20 mouse cellular contexts compared by ENCODE assay signal in the genomic region with DNA sequence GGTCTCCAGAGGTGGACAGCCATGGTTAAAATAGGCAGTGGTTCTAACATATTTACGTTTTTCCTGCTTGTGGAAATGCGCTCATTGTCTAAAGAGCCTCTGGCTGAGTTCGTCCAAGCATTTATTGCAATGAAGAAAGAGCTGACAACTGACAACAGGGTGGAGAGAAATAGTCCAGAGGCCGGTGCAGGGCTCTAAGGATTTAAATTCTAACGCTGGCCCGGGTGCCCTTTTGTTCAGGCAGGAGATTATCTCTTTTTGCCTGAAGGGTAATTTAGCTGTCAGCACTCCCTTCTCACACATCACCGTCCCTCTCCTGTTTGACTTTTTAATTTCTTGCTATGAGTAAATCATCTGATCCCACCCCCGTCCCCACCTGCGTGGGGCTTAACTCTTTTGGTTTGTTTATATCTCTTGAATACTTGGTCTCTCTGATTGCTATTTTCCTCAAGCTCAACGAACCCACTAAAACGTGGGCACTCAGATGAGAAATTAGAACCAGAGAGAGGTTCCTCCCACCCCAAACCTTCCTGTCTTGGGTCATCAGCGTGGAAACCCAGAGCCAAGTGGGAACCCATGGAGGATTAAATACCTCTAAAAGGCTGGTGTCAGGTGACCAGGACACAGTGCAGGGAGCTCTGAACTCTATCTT.
DNase-seq lines count a peak whose midpoint lies in the region; ATAC-seq and TF ChIP-seq lines count a peak whose summit lies in the region.
"Had no signal": no experiment of that assay in that cellular context is flagged by ENCODE, and none has a peak within 500 bp of the region (broad histone marks: within the 10 kb centered on the region; RNA-seq: fewer than 3 reads in every experiment).

No protein-coding gene starts in this region.

- no peak for DNase-seq in heart, postnatal 36 days
- DNase-seq in kidney, adult 8-10 months = no peak
- DNase-seq in embryonic facial prominence, embryonic 11.5 days (ENCODE audit: low spot score) = peak; percentile 25
- no peak for DNase-seq in left cerebral cortex, adult 2 months (ENCODE audit: extremely low spot score in 1 of 2, low spot score in 2 of 2)
- DNase-seq: adrenal gland, postnatal 25 days; cerebellum, adult 2 months; heart, adult 18-20 months; lung, embryonic 14.5 days; lung, postnatal 4 days; right cerebral cortex, postnatal 25 days; thymus, postnatal 25 days had no signal

- no peaks in the 10 kb centered on the region for H3K9me3 ChIP-seq in heart, embryonic 13.5 days
- H3K9me3 ChIP-seq in kidney, embryonic 16.5 days (ENCODE audit: low read length) = no peaks in the 10 kb centered on the region
- H3K9me3 ChIP-seq in embryonic facial prominence, embryonic 11.5 days (replicated peaks; ENCODE audit: control insufficient read depth, low read length) = no peaks in the 10 kb centered on the region
- H3K9me3 ChIP-seq in midbrain, embryonic 12.5 days = no peaks in the 10 kb centered on the region
- H3K9me3 ChIP-seq: limb, embryonic 10.5 days; neural tube, embryonic 12.5 days had no signal

- H3K4me1 ChIP-seq in heart, embryonic 13.5 days = peaks cover 17% of the 10 kb centered on the region
- H3K4me1 ChIP-seq in kidney, embryonic 16.5 days (ENCODE audit: insufficient read depth, low read length) = no peaks in the 10 kb centered on the region
- H3K4me1 ChIP-seq in embryonic facial prominence, embryonic 11.5 days (ENCODE audit: control insufficient read depth, insufficient read depth, low read length) = no peaks in the 10 kb centered on the region
- H3K4me1 ChIP-seq in midbrain, embryonic 12.5 days = peaks cover 12% of the 10 kb centered on the region
- H3K4me1 ChIP-seq: neural tube, embryonic 12.5 days had no signal

- no peak overlapping the region for H3K4me3 ChIP-seq in heart, embryonic 13.5 days
- no peak overlapping the region for H3K4me3 ChIP-seq in kidney, embryonic 16.5 days (ENCODE audit: low read length)
- H3K4me3 ChIP-seq in embryonic facial prominence, embryonic 11.5 days (ENCODE audit: low read depth, low read length) = no peak overlapping the region
- H3K4me3 ChIP-seq in midbrain, embryonic 12.5 days = no peak overlapping the region
- H3K4me3 ChIP-seq in left cerebral cortex, adult 2 months = no peak overlapping the region
- H3K4me3 ChIP-seq: limb, embryonic 10.5 days; neural tube, embryonic 12.5 days had no signal

- H3K27me3 ChIP-seq in heart, embryonic 13.5 days (replicated peaks) = no peaks in the 10 kb centered on the region
- H3K27me3 ChIP-seq in kidney, embryonic 16.5 days (ENCODE audit: insufficient read depth, low read length) = no peaks in the 10 kb centered on the region
- no peaks in the 10 kb centered on the region for H3K27me3 ChIP-seq in embryonic facial prominence, embryonic 11.5 days (ENCODE audit: control insufficient read depth, insufficient read depth, low read length)
- H3K27me3 ChIP-seq in midbrain, embryonic 12.5 days = 0 out of 2 replicates have a peak, but pooled peaks cover 8% of the 10 kb centered on the region
- H3K27me3 ChIP-seq: neural tube, embryonic 12.5 days had no signal

- H3K9ac ChIP-seq in heart, embryonic 13.5 days = no peak overlapping the region
- no peak overlapping the region for H3K9ac ChIP-seq in kidney, embryonic 16.5 days (replicated peaks; ENCODE audit: low read length)
- H3K9ac ChIP-seq in embryonic facial prominence, embryonic 11.5 days (replicated peaks; ENCODE audit: low read length) = no peak overlapping the region
- H3K9ac ChIP-seq in midbrain, embryonic 12.5 days (replicated peaks) = no peak overlapping the region
- H3K9ac ChIP-seq: lung, embryonic 14.5 days; neural tube, embryonic 12.5 days had no signal

- TF ChIP-seq CTCF in left cerebral cortex, adult 2 months (IDR thresholded peaks at IDR 0.05) = no peak

- peak overlapping the region; percentile 35 for H3K4me2 ChIP-seq in heart, embryonic 13.5 days
- H3K4me2 ChIP-seq in kidney, embryonic 16.5 days (replicated peaks; ENCODE audit: low read depth, low read length) = no peak overlapping the region
- no peak overlapping the region for H3K4me2 ChIP-seq in embryonic facial prominence, embryonic 11.5 days (ENCODE audit: low read depth, low read length)
- 0 out of 2 replicates have a peak overlapping the region, but pooled peaks have one; percentile 4 for H3K4me2 ChIP-seq in midbrain, embryonic 12.5 days (replicated peaks)
- H3K4me2 ChIP-seq: liver, embryonic 11.5 days; lung, embryonic 14.5 days; neural tube, embryonic 12.5 days had no signal

- peak overlapping the region; percentile 36; the same call in 1 of the 2 replicates for H3K27ac ChIP-seq in heart, embryonic 13.5 days (replicated peaks)
- H3K27ac ChIP-seq in kidney, embryonic 16.5 days (ENCODE audit: low read length) = peak overlapping the region; percentile 21
- no peak overlapping the region for H3K27ac ChIP-seq in embryonic facial prominence, embryonic 11.5 days (replicated peaks; ENCODE audit: low read depth, low read length)
- peak overlapping the region; percentile 63 for H3K27ac ChIP-seq in midbrain, embryonic 12.5 days (replicated peaks)
- no peak overlapping the region for H3K27ac ChIP-seq in left cerebral cortex, adult 2 months
- H3K27ac ChIP-seq: limb, embryonic 10.5 days; neural tube, embryonic 12.5 days; stomach, postnatal 0 days had no signal

- intact Hi-C loops in heart, postnatal 36 days (cut with DNase I) = no loop called here
- intact Hi-C loops in left cerebral cortex, adult 2 months (cut with DNase I) = no loop called here

- H3K36me3 ChIP-seq in heart, embryonic 13.5 days = no peaks in the 10 kb centered on the region
- H3K36me3 ChIP-seq in kidney, embryonic 16.5 days (ENCODE audit: insufficient read depth, low read length) = no peaks in the 10 kb centered on the region
- no peaks in the 10 kb centered on the region for H3K36me3 ChIP-seq in embryonic facial prominence, embryonic 11.5 days (replicated peaks; ENCODE audit: control insufficient read depth, insufficient read depth, low read depth, low read length)
- H3K36me3 ChIP-seq in midbrain, embryonic 12.5 days = no peaks in the 10 kb centered on the region
- H3K36me3 ChIP-seq: limb, embryonic 10.5 days; neural tube, embryonic 12.5 days had no signal

- ATAC-seq in heart, embryonic 13.5 days (ENCODE audit: extremely low read depth, insufficient number of reproducible peaks, low FRiP score, low TSS enrichment) = no peak
- peak; percentile 90 for ATAC-seq in kidney, embryonic 16.5 days (ENCODE audit: low FRiP score, low TSS enrichment)
- no peak for ATAC-seq in embryonic facial prominence, embryonic 11.5 days (replicated peaks; ENCODE audit: insufficient number of reproducible peaks, low FRiP score, low TSS enrichment, low read depth)
- no peak for ATAC-seq in midbrain, embryonic 12.5 days (ENCODE audit: low FRiP score, low read depth)
- ATAC-seq: activated CD4-positive, CD25-positive, alpha-beta regulatory T cell, adult 4 months; Patski had no signal

- 29% methylated on average over 12 of the region's 12 CpGs for WGBS in heart, embryonic 13.5 days
- WGBS in kidney, embryonic 16.5 days = 13% methylated on average over 12 of the region's 12 CpGs
- 32% methylated on average over 12 of the region's 12 CpGs for WGBS in embryonic facial prominence, embryonic 11.5 days
- 12% methylated on average over 12 of the region's 12 CpGs for WGBS in midbrain, embryonic 12.5 days

Comparison
In these comparisons a context has a peak if more than half of its experiments do, and no peak if none do; other contexts are left out.
1. H3K27ac ChIP-seq: peak in heart, embryonic 13.5 days (single experiment), kidney, embryonic 16.5 days (single experiment) and midbrain, embryonic 12.5 days (single experiment); none in embryonic facial prominence, embryonic 11.5 days (single experiment) and left cerebral cortex, adult 2 months (single experiment).
2. H3K4me2 ChIP-seq: peak in heart, embryonic 13.5 days (single experiment) and midbrain, embryonic 12.5 days (single experiment); none in kidney, embryonic 16.5 days (single experiment) and embryonic facial prominence, embryonic 11.5 days (single experiment).